ENCODE assay signal across 16 mouse cellular contexts in the genomic region with DNA sequence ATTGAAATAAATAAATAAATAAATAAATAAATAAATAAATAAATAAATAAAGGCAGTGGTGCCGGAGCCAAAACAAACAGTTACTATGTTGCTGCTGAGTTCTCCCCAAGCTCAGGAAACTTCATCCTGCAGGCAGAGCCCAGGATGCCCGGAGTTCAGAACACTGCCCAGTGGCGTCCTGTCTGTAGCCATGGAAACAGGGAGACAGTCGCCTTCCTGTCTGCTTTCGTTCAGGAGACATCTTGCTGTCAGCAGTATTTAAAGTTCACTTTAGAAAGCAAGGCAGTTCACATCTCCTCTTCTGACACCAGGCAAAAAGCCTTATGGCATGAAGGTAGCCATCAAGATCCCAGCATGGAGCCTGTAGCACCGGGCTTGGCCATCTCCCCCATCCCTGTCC. TPM values are rescaled to one million over a fixed set of nuclear protein-coding genes. Genes with fewer than 3 reads are reported as not detected.
A peak's percentile ranks its signal among the peaks of the same experiment; 100 is the strongest.
DNase-seq lines count a peak whose midpoint lies in the region; ATAC-seq and TF ChIP-seq lines count a peak whose summit lies in the region.
"Had no signal": no experiment of that assay in that cellular context is flagged by ENCODE, and none has a peak within 500 bp of the region (broad histone marks: within the 10 kb centered on the region; RNA-seq: fewer than 3 reads in every experiment).

No protein-coding gene starts in this region.

- DNase-seq in adrenal gland, postnatal 14 days, result peak; percentile 45
- DNase-seq in adrenal gland, postnatal 10 days, result no peak
- peak; percentile 32 for DNase-seq in kidney, adult 9 months
- DNase-seq in right cerebral cortex, postnatal 10 days (ENCODE audit: low spot score in 2 of 2), result peak; percentile 36 to 62
- DNase-seq in right cerebral cortex, adult 18-20 months, result no peak
- DNase-seq in midbrain, postnatal 0 days (ENCODE audit: low spot score), result peak; percentile 21
- DNase-seq in cerebellum, adult 18-20 months, result no peak
- DNase-seq: cerebellum, adult 8-10 months; gastrocnemius, postnatal 14 days; heart, postnatal 4 days; left cerebral cortex, postnatal 4 days had no signal

- no peak overlapping the region for H3K4me2 ChIP-seq in kidney, embryonic 14.5 days (replicated peaks; ENCODE audit: low read depth, low read length)
- H3K4me2 ChIP-seq in midbrain, postnatal 0 days (ENCODE audit: low read depth, low read length, poor library complexity, severe bottlenecking), result no peak overlapping the region
- H3K4me2 ChIP-seq: heart, embryonic 12.5 days; intestine, embryonic 15.5 days had no signal

- WGBS in kidney, embryonic 14.5 days, result 28% methylated on average over 6 of the region's 6 CpGs
- WGBS in midbrain, postnatal 0 days, result 12% methylated on average over 6 of the region's 6 CpGs

- no peak for TF ChIP-seq CTCF in midbrain, postnatal 0 days (IDR thresholded peaks at IDR 0.05)

- no peaks in the 10 kb centered on the region for H3K4me1 ChIP-seq in kidney, embryonic 14.5 days (ENCODE audit: control insufficient read depth, insufficient read depth, low read length)
- no peaks in the 10 kb centered on the region; the same call in 1 of the 2 replicates for H3K4me1 ChIP-seq in midbrain, postnatal 0 days (ENCODE audit: insufficient read depth, low read length)
- H3K4me1 ChIP-seq: heart, embryonic 12.5 days; intestine, embryonic 15.5 days had no signal

- no peak overlapping the region for H3K4me3 ChIP-seq in kidney, embryonic 14.5 days (ENCODE audit: low read length)
- H3K4me3 ChIP-seq in midbrain, postnatal 0 days (ENCODE audit: low read depth, low read length), result no peak overlapping the region
- H3K4me3 ChIP-seq: erythroblast, embryonic 14.5 days; heart, embryonic 12.5 days; intestine, embryonic 15.5 days had no signal

- no peak overlapping the region for H3K27ac ChIP-seq in kidney, embryonic 14.5 days (ENCODE audit: low read depth, low read length)
- no peak overlapping the region for H3K27ac ChIP-seq in midbrain, postnatal 0 days (ENCODE audit: low read depth, low read length)
- H3K27ac ChIP-seq: intestine, embryonic 15.5 days; liver, embryonic 14.5 days had no signal

- H3K27me3 ChIP-seq in kidney, embryonic 14.5 days (ENCODE audit: control insufficient read depth, insufficient read depth, low read length), result no peaks in the 10 kb centered on the region
- no peaks in the 10 kb centered on the region for H3K27me3 ChIP-seq in midbrain, postnatal 0 days (ENCODE audit: insufficient read depth, low read length)
- H3K27me3 ChIP-seq: heart, embryonic 12.5 days; intestine, embryonic 15.5 days had no signal

- no peaks in the 10 kb centered on the region for H3K9me3 ChIP-seq in kidney, embryonic 14.5 days (ENCODE audit: control insufficient read depth, low read length)
- no peaks in the 10 kb centered on the region for H3K9me3 ChIP-seq in midbrain, postnatal 0 days (ENCODE audit: low read length)
- H3K9me3 ChIP-seq: heart, embryonic 12.5 days; intestine, embryonic 15.5 days had no signal

- H3K9ac ChIP-seq in kidney, embryonic 14.5 days (ENCODE audit: low read depth, low read length), result no peak overlapping the region
- no peak overlapping the region for H3K9ac ChIP-seq in midbrain, postnatal 0 days (replicated peaks; ENCODE audit: low read length, poor library complexity, severe bottlenecking)
- H3K9ac ChIP-seq: heart, embryonic 12.5 days; intestine, embryonic 15.5 days; liver, embryonic 14.5 days had no signal

- no peak for ATAC-seq in kidney, embryonic 14.5 days (ENCODE audit: low FRiP score, low TSS enrichment)
- ATAC-seq in midbrain, postnatal 0 days (ENCODE audit: low FRiP score), result no peak
- ATAC-seq: intestine, embryonic 15.5 days had no signal

- no peaks in the 10 kb centered on the region for H3K36me3 ChIP-seq in kidney, embryonic 14.5 days (ENCODE audit: control insufficient read depth, insufficient read depth, low read length)
- H3K36me3 ChIP-seq in midbrain, postnatal 0 days (ENCODE audit: insufficient read depth, low read length), result no peaks in the 10 kb centered on the region
- H3K36me3 ChIP-seq: heart, embryonic 12.5 days; intestine, embryonic 15.5 days had no signal

RNA-seq across cellular contexts. Expression of a gene that starts 8.0 kb away (rescaled TPM):
- 3.8 and 7.0 TPM in 2 replicates for total RNA-seq in adrenal gland, postnatal 14 days (2021)
- total RNA-seq in adrenal gland, postnatal 10 days (2021), result 1 to 10 TPM; 5.5 to 6.0 TPM
- polyA plus RNA-seq in kidney, embryonic 14.5 days (2014; fragmentation: Nextera tagmentation; extraction: Ambion mirVana), result 8.7 and 9.1 TPM in 2 replicates
- 17.4 and 20.1 TPM in 2 replicates for total RNA-seq in midbrain, postnatal 0 days (2014; rRNA removed)
- 13.5 and 16.2 TPM in 2 replicates for polyA plus RNA-seq in midbrain, postnatal 0 days (2015; fragmentation: Nextera tagmentation; extraction: Ambion mirVana)
- polyA plus RNA-seq: erythroblast, embryonic 14.5 days had no signal

Comparison
In these comparisons a context has a peak if more than half of its experiments do, and no peak if none do; other contexts are left out.
1. DNase-seq: peak in adrenal gland, postnatal 14 days (single experiment), kidney, adult 9 months (single experiment), right cerebral cortex, postnatal 10 days (2 of 2) and midbrain, postnatal 0 days (single experiment); none in adrenal gland, postnatal 10 days (single experiment), right cerebral cortex, adult 18-20 months (single experiment) and cerebellum, adult 18-20 months (0 of 2).